Mouse (Mus musculus): ENCODE measurements around the gene Ttll4. TPM values are rescaled to one million over a fixed set of nuclear protein-coding genes. Genes with fewer than 3 reads are reported as not detected.

Ttll4 gene
- polyA plus RNA-seq, 1 experiment = 129 TPM

DNA sequence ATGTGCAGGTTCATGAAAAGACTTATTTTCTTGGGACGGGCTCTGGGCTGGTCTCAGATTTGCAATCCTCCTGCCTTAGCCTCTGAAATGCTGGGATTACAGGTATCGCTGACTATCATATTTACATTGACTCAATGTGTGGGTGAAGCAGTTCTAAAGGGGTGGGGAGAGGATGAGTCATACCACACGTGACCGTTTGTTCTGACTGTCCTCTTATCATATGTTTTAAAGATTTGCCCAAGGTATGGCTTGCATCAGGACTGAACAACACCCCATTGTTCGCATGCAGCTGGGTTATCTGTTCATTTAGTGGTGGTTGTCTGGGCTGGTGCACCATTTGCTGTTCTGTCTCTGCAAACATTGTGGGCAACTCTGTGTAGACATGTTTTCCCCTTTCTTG, 65.1 kb downstream of the Ttll4 start:
- H3K4me1 ChIP-seq (ENCODE audit: control insufficient read depth, insufficient read depth, low read length) = no peaks in the 10 kb centered on the region

DNA sequence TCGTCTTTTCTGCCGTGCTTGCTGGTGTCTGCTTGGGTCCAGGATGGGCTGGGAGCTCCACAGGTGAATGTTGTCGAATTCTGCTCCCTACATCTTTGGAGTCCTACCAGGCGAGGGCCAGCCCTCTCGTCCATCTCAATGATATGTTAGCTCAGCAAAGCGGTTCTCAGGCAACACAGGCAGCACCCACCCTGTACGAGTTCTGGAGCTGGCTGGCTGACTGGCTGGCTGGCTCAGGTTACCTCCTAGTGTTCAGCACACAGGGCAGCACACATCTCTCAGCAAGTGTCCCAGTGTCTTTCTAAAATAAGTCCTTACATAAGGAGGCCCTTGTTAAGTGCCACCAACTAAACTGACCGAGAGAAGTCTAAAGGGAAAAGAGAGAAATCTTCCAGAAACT, 66.9 kb downstream of the Ttll4 start:
- no peaks in the 10 kb centered on the region for H3K4me1 ChIP-seq (ENCODE audit: control insufficient read depth, insufficient read depth, low read length)
- TF ChIP-seq EP300 (IDR thresholded peaks at IDR 0.05; ENCODE audit: insufficient read depth, low read depth, low read length) (no peak), CTCF (IDR thresholded peaks at IDR 0.05; ENCODE audit: low read depth, low read length) (no peak)
- no peaks in the 10 kb centered on the region for H3K9me3 ChIP-seq (replicated peaks; ENCODE audit: control insufficient read depth, insufficient read depth, low read length, poor library complexity, severe bottlenecking)
- H3K27me3 ChIP-seq (ENCODE audit: control insufficient read depth, insufficient read depth, low read length, poor library complexity, severe bottlenecking) = no peaks in the 10 kb centered on the region
- H3K36me3 ChIP-seq (ENCODE audit: control insufficient read depth, insufficient read depth, low read length, poor library complexity, severe bottlenecking) = no peaks in the 10 kb centered on the region
- H3K4me3 ChIP-seq (ENCODE audit: low read depth, low read length) = no peak overlapping the region
- H3K9ac ChIP-seq (ENCODE audit: low read depth, poor library complexity, severe bottlenecking) = no peak overlapping the region
- H3K27ac ChIP-seq (ENCODE audit: insufficient read depth, low read length) = no peak overlapping the region

More for the DNA sequence above, 65.1 kb downstream of the Ttll4 start:
- H3K4me3 ChIP-seq (ENCODE audit: low read depth, low read length) = no peak overlapping the region
- H3K9me3 ChIP-seq (replicated peaks; ENCODE audit: control insufficient read depth, insufficient read depth, low read length, poor library complexity, severe bottlenecking) = no peaks in the 10 kb centered on the region
- H3K27ac ChIP-seq (ENCODE audit: insufficient read depth, low read length) = no peak overlapping the region
- H3K36me3 ChIP-seq (ENCODE audit: control insufficient read depth, insufficient read depth, low read length, poor library complexity, severe bottlenecking) = no peaks in the 10 kb centered on the region
- no peak for TF ChIP-seq POLR2A (IDR thresholded peaks at IDR 0.05; ENCODE audit: insufficient read depth, low read length)
- TF ChIP-seq CTCF (IDR thresholded peaks at IDR 0.05; ENCODE audit: low read depth, low read length) = no peak
- no peak for TF ChIP-seq EP300 (IDR thresholded peaks at IDR 0.05; ENCODE audit: insufficient read depth, low read depth, low read length)
- no peak overlapping the region for H3K9ac ChIP-seq (ENCODE audit: low read depth, poor library complexity, severe bottlenecking)
- no peaks in the 10 kb centered on the region for H3K27me3 ChIP-seq (ENCODE audit: control insufficient read depth, insufficient read depth, low read length, poor library complexity, severe bottlenecking)

DNA sequence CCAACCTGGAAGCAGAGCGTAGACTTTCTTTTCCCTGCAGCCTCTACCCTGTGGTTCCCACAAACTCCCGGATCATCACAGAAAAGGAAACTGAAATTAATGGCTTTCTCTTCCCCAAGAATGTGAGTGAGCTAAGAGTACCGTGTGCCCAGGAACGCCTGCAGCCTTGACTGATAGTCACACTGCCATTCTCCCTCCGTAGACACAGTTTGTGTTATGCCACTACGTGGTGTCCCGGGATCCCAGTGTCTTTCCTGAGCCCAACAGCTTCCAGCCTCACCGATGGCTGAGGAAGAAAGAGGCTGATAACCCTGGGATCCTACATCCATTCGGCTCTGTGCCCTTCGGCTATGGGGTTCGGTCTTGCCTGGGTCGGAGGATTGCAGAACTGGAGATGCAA, 75.4 kb downstream of the Ttll4 start:
- Histone ChIP-seq H3K9ac (ENCODE audit: low read depth, poor library complexity, severe bottlenecking) (no peak overlapping the region), H3K27ac (ENCODE audit: insufficient read depth, low read length) (no peak overlapping the region), H3K9me3 (replicated peaks; ENCODE audit: control insufficient read depth, insufficient read depth, low read length, poor library complexity, severe bottlenecking) (no peaks in the 10 kb centered on the region), H3K4me1 (ENCODE audit: control insufficient read depth, insufficient read depth, low read length) (no peaks in the 10 kb centered on the region), H3K4me3 (ENCODE audit: low read depth, low read length) (no peak overlapping the region), H3K27me3 (ENCODE audit: control insufficient read depth, insufficient read depth, low read length, poor library complexity, severe bottlenecking) (no peaks in the 10 kb centered on the region), H3K36me3 (ENCODE audit: control insufficient read depth, insufficient read depth, low read length, poor library complexity, severe bottlenecking) (no peaks in the 10 kb centered on the region)
- TF ChIP-seq POLR2A (IDR thresholded peaks at IDR 0.05; ENCODE audit: insufficient read depth, low read length) (no peak), CTCF (IDR thresholded peaks at IDR 0.05; ENCODE audit: low read depth, low read length) (no peak), EP300 (IDR thresholded peaks at IDR 0.05; ENCODE audit: insufficient read depth, low read depth, low read length) (no peak)

DNA sequence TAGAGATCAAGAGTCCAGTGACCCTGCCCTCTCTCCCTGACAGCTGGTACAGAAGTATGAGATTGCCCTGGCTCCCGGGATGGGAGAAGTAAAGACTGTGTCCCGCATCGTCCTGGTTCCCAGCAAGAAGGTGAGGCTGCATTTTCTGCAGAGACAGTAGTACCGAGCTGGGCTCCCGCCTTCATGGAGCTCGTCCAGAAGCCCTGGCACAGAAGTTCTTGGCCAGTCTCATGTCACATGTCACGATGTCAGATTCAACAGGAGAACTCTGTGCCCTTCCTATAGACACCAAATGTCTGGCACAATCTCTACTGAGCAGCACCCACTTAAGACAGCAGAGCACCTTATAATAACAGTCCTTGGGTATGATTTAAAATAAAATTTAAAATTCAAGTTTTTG, 76.0 kb downstream of the Ttll4 start:
- no peaks in the 10 kb centered on the region for H3K27me3 ChIP-seq (ENCODE audit: control insufficient read depth, insufficient read depth, low read length, poor library complexity, severe bottlenecking)
- H3K27ac ChIP-seq (ENCODE audit: insufficient read depth, low read length) = no peak overlapping the region
- TF ChIP-seq POLR2A (IDR thresholded peaks at IDR 0.05; ENCODE audit: insufficient read depth, low read length) (no peak), CTCF (IDR thresholded peaks at IDR 0.05; ENCODE audit: low read depth, low read length) (no peak), EP300 (IDR thresholded peaks at IDR 0.05; ENCODE audit: insufficient read depth, low read depth, low read length) (no peak)

DNA sequence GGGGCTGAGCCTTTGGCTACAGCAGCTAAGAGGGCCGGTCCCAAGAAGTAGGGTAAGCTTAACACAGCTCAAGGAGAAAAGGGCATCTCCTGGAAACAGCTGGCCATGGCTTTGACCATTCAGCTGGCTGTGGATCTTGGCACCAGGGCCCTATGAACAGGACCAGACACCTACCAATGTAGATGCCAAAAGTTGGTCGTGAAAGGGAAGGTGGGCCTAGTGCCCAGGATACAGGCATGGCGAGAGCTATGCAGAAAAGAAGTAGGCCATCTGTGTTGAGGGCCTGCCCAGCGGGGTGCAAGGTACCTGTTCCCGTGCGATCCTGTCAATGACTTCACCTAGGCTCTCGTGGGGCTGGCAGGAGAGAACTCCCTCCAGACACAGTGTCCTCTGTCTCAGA, 79.3 kb downstream of the Ttll4 start:
- no peaks in the 10 kb centered on the region for H3K36me3 ChIP-seq (ENCODE audit: control insufficient read depth, insufficient read depth, low read length, poor library complexity, severe bottlenecking)
- H3K4me3 ChIP-seq (ENCODE audit: low read depth, low read length) = no peak overlapping the region
- H3K9me3 ChIP-seq (replicated peaks; ENCODE audit: control insufficient read depth, insufficient read depth, low read length, poor library complexity, severe bottlenecking) = no peaks in the 10 kb centered on the region
- H3K9ac ChIP-seq (ENCODE audit: low read depth, poor library complexity, severe bottlenecking) = no peak overlapping the region
- no peaks in the 10 kb centered on the region for H3K27me3 ChIP-seq (ENCODE audit: control insufficient read depth, insufficient read depth, low read length, poor library complexity, severe bottlenecking)
- TF ChIP-seq POLR2A (IDR thresholded peaks at IDR 0.05; ENCODE audit: insufficient read depth, low read length) (no peak), CTCF (IDR thresholded peaks at IDR 0.05; ENCODE audit: low read depth, low read length) (no peak), EP300 (IDR thresholded peaks at IDR 0.05; ENCODE audit: insufficient read depth, low read depth, low read length) (no peak)
- H3K4me1 ChIP-seq (ENCODE audit: control insufficient read depth, insufficient read depth, low read length) = no peaks in the 10 kb centered on the region
- no peak overlapping the region for H3K27ac ChIP-seq (ENCODE audit: insufficient read depth, low read length)

More for the DNA sequence above, 76.0 kb downstream of the Ttll4 start:
- H3K9ac ChIP-seq (ENCODE audit: low read depth, poor library complexity, severe bottlenecking) = no peak overlapping the region
- no peaks in the 10 kb centered on the region for H3K36me3 ChIP-seq (ENCODE audit: control insufficient read depth, insufficient read depth, low read length, poor library complexity, severe bottlenecking)
- H3K4me3 ChIP-seq (ENCODE audit: low read depth, low read length) = no peak overlapping the region
- no peaks in the 10 kb centered on the region for H3K9me3 ChIP-seq (replicated peaks; ENCODE audit: control insufficient read depth, insufficient read depth, low read length, poor library complexity, severe bottlenecking)
- H3K4me1 ChIP-seq (ENCODE audit: control insufficient read depth, insufficient read depth, low read length) = no peaks in the 10 kb centered on the region

DNA sequence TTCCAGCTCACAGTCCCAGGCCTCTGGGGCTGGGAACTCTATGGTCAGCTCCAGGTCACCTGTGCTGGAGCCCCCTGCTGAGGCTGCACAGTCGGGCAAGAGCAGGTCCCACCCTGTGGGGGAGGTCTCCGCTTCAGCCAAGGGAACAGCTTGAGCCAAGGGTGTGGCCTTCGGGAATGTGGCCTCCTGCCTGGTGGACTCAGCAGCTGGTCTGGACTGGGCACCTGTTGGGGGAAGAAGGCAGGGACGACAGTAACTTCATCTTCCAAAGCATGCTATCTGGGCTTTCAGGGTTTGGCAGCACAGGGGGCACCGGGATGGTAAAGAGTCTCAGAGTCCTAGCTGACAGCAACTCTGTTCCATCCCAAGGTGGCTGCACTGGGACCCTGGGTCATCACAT, 85.8 kb downstream of the Ttll4 start:
- Histone ChIP-seq H3K36me3 (ENCODE audit: control insufficient read depth, insufficient read depth, low read length, poor library complexity, severe bottlenecking) (no peaks in the 10 kb centered on the region), H3K4me1 (ENCODE audit: control insufficient read depth, insufficient read depth, low read length) (no peaks in the 10 kb centered on the region), H3K27ac (ENCODE audit: insufficient read depth, low read length) (no peak overlapping the region), H3K4me3 (ENCODE audit: low read depth, low read length) (no peak overlapping the region), H3K27me3 (ENCODE audit: control insufficient read depth, insufficient read depth, low read length, poor library complexity, severe bottlenecking) (no peaks in the 10 kb centered on the region), H3K9me3 (replicated peaks; ENCODE audit: control insufficient read depth, insufficient read depth, low read length, poor library complexity, severe bottlenecking) (no peaks in the 10 kb centered on the region), H3K9ac (ENCODE audit: low read depth, poor library complexity, severe bottlenecking) (no peak overlapping the region)
- TF ChIP-seq CTCF (IDR thresholded peaks at IDR 0.05; ENCODE audit: low read depth, low read length) (no peak), POLR2A (IDR thresholded peaks at IDR 0.05; ENCODE audit: insufficient read depth, low read length) (no peak), EP300 (IDR thresholded peaks at IDR 0.05; ENCODE audit: insufficient read depth, low read depth, low read length) (no peak)

Data from ES-Bruce4 (cell line).